Mouse (Mus musculus) adrenal gland, adult 10 weeks (tissue): ENCODE results near the gene Mapk14. TPM values are rescaled to one million over a fixed set of nuclear protein-coding genes. Genes with fewer than 3 reads are reported as not detected.

ENCODE experiments used
- polyA plus RNA-seq: library from polyadenylated mRNA; stranded (reverse); fragments of 350-450 nt; fragmentation: Illumina TruSeq; extraction: RNeasy Lipid Tissue Mini Kit (QIAGEN cat#74804); gene quantifications from one replicate; pipeline ENCODE4 v1.2.3, GENCODE M21; 2014; ENCODE audit warnings: low read depth, low replicate concordance

Mapk14 gene
- 77.4 TPM for polyA plus RNA-seq

GRCm38 (mm10) chr17:28690776-28691686, at the start of gene Mapk14:
Gene Mapk14, plus strand, starts transcription at chr17:28691329.

GRCm38 (mm10) chr17:28689586-28690283, 1.4 kb upstream of the Mapk14 start, which contains the start of gene Slc26a8:
Gene Slc26a8, minus strand, starts transcription at chr17:28690233.

GRCm38 (mm10) chr17:28725783-28726182, 34.7 kb downstream of the Mapk14 start, which contains the start of gene AC170998.1:
Gene AC170998.1, plus strand, starts transcription at chr17:28726083.

GRCm38 (mm10) chr17:28769121-28769874, 78.2 kb downstream of the Mapk14 start, which contains the start of gene Mapk13:
Gene Mapk13, plus strand, starts transcription at chr17:28769297.

Other genes starting within 250 kb of the Mapk14 start
- gene Fkbp5, start 173.8 kb upstream of the Mapk14 start, polyA plus RNA-seq: 60.7 TPM
- gene Armc12, start 160.5 kb upstream of the Mapk14 start, polyA plus RNA-seq: not detected
- gene Clpsl2, start 141.9 kb upstream of the Mapk14 start, polyA plus RNA-seq: not detected
- 1.6 TPM for gene Clps, start 130.6 kb upstream of the Mapk14 start, polyA plus RNA-seq
- 0.76 TPM for gene Lhfpl5, start 115.7 kb upstream of the Mapk14 start, polyA plus RNA-seq
- gene Srpk1, start 68.6 kb upstream of the Mapk14 start, polyA plus RNA-seq: 106 TPM
- gene Slc26a8, start 1.1 kb upstream of the Mapk14 start, polyA plus RNA-seq: 0.82 TPM
- 2.0 TPM for gene AC170998.1, start 34.8 kb downstream of the Mapk14 start, polyA plus RNA-seq
- gene Mapk13, start 78.0 kb downstream of the Mapk14 start, polyA plus RNA-seq: 10.0 TPM
- 41.6 TPM for gene Brpf3, start 109.8 kb downstream of the Mapk14 start, polyA plus RNA-seq
- not detected for gene Pnpla1, start 167.1 kb downstream of the Mapk14 start, polyA plus RNA-seq
- gene 4930539E08Rik, start 224.0 kb downstream of the Mapk14 start, polyA plus RNA-seq: not detected